Mouse (Mus musculus): ENCODE measurements at regions not wholly inside any gene's neighbourhood (a gene's known extent, or its start where the extent isn't known, plus 50 kb on each side); places are given as distances from the start of the nearest gene placed in this dataset.

GRCm38 (mm10) chr3:149178891-149179290 lies 188.5 kb upstream of the Adgrl2 start:
- no peak for DNase-seq (ENCODE audit: low spot score in 2 of 2)

DNA sequence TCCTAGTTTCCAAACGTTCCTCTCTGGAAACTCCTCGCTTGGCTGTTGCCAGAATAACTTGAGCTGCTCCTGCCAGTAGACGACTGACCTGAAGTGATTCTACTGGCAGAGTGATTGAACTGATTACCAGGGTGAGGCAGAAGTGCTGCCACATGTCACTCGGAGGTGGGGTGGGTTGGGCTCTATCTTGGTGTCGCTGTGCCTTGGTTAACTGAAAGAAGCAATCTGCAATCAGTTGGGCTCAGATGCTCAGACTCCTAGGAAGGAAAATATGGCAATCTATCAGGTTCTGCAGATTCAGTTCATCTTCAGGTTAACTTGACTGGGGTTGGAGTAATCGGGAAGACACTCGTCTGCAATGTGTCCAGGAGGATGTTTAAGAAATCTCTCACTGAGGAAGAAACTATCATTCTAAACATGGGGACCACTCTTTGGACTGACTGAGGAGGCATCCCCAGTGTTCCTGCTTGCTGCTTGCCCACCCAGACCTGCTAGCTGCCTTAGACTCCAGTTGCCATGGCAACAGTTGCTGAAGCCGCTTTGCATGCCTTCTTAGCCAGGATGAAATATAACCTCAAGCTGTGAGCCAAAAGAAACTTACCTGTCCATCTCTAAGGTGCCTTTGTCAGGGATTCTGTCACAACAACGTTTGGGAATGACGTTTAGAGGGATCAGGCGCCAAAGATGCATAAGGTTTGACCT lies 184.5 kb upstream of the Adgrl2 start:
- no peak for DNase-seq (ENCODE audit: low spot score in 2 of 2)

- no peak for DNase-seq (ENCODE audit: low spot score in 2 of 2)
These were observed 183.2 kb upstream of the Adgrl2 start for GRCm38 (mm10) chr3:149173537-149173936.

DNA sequence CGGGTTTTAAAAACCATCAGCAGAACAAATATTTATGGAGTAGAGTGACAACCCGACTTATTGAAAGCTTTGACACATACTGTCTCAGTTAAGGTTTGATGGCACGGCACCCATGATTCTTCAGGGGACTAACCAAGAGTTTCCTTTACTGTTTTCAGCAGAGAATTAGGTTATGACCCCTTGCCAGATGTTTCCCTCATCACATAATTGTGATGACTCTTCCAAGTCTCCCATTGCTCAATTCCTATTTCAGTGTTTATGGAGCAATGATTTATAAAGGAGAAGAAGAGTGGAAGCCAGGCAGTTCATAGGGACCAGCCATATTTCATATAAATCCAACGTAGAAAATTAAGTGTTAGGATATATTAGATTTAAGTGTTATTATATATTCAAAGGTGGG lies 181.4 kb upstream of the Adgrl2 start:
- DNase-seq (ENCODE audit: low spot score in 2 of 2): no peak

- no peak for DNase-seq (ENCODE audit: low spot score in 2 of 2)
These were observed 179.8 kb upstream of the Adgrl2 start for GRCm38 (mm10) chr3:149170191-149170590.

- no peak for DNase-seq (ENCODE audit: low spot score in 2 of 2)
These were observed 179.1 kb upstream of the Adgrl2 start for GRCm38 (mm10) chr3:149169442-149169841.

DNA sequence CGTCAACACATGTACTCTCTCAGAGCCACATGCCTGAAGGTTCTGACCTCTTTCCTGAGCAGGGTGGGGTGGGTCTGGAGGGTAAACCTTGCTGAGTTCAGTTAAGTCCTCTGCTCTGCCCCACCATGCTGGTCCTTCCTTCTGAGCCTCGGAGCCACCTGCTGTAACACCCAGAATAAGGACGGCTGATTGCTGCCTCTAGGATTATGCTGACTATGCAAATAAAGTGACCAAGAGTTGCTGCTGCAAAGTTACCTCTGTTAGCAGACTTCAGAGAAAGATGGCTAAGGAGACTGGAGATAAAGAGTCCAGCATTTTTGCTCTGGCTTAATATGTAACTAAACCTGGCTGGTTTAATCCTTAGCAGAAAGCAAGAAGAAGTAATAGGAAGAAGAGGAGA lies 177.6 kb upstream of the Adgrl2 start:
- DNase-seq (ENCODE audit: low spot score in 2 of 2): no peak

DNA sequence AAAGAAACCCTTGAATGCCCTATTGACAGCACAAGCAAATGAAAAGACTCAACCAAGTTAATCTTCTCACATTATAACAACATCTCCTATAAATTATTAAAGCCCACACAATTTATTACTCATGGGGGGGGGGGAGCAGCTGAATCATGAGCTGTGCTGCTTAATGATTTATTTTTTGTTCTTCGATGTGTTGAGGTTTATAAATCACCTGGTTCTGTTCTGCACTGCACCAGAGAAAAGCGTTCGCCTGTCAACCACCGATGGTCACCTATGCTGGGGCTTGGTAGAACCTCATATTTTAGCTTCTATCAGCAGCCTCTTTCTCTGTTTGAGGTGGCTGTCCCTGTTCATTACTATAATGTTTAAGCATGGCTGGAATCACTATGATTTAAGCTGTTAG lies 174.4 kb upstream of the Adgrl2 start:
- DNase-seq (ENCODE audit: low spot score in 2 of 2): no peak

GRCm38 (mm10) chr3:149163591-149163990 lies 173.2 kb upstream of the Adgrl2 start:
- no peak for DNase-seq (ENCODE audit: low spot score in 2 of 2)

DNA sequence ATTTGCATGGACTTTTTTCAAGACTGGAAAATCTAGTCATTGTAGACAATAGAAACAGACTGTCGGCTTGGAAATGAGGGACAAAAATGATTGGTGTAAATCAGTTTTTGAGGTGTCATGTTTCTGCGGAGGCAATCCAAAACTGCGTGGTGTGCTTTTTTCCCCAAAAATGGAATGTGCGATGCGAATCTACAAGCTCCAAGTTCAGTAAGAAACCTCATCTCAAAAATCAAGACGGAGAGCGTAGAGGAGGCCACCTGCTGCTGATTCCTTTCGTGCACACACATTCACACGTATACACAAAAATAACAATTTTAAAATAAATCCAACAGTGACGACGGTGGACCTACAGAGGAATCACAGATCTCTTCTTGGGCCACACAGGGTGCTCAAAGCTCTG lies 170.5 kb upstream of the Adgrl2 start:
- DNase-seq (ENCODE audit: low spot score in 2 of 2): no peak

DNA sequence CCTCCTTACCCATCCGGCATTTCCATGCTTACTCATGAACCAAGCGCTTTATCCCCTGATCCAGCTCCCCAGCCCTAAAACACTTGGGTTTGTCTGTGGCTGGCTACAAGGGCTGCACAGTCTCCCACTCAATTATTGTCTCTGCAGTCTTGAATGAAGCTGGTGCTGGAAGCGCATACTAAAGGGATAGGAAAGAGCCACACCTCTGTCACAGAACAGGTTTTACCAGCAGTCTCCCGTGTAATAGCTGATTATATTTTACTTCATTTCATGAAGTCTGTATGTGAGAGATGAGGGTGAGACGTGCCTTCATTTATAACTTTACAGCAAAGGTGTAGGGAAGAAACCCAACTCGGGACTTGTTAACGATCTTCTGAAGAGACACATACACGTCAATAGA lies 167.0 kb upstream of the Adgrl2 start:
- DNase-seq (ENCODE audit: low spot score in 2 of 2): no peak

GRCm38 (mm10) chr3:149152312-149152711 lies 162.0 kb upstream of the Adgrl2 start:
- no peak for DNase-seq (ENCODE audit: low spot score in 2 of 2)

GRCm38 (mm10) chr3:149150796-149151195 lies 160.4 kb upstream of the Adgrl2 start:
- no peak for DNase-seq (ENCODE audit: low spot score in 2 of 2)

GRCm38 (mm10) chr3:149148608-149149007 lies 158.3 kb upstream of the Adgrl2 start:
- no peak for DNase-seq (ENCODE audit: low spot score in 2 of 2)

DNA sequence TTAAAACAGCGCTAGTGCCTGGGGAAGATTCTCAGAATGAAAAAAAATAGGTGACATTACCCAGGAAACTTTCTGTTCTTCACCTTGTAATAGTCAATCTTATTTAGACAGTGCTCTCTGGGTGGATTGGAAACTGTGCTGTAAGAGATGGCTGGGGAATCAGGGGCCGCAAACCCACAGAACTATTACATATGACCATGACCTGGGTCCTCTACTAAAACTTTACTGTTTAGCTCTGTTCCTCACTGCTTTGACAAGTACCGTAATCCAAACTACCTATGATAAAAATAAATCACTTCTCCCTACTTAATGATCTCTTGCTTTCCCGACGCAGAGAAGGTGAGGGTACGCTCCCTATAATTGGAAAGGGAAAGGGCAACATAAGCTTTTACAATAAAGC lies 157.6 kb upstream of the Adgrl2 start:
- DNase-seq (ENCODE audit: low spot score in 2 of 2): no peak

GRCm38 (mm10) chr3:149146673-149147072 lies 156.3 kb upstream of the Adgrl2 start:
- no peak for DNase-seq (ENCODE audit: low spot score in 2 of 2)

- DNase-seq (ENCODE audit: low spot score in 2 of 2): no peak
These were observed 150.1 kb upstream of the Adgrl2 start for GRCm38 (mm10) chr3:149140461-149140860.

DNA sequence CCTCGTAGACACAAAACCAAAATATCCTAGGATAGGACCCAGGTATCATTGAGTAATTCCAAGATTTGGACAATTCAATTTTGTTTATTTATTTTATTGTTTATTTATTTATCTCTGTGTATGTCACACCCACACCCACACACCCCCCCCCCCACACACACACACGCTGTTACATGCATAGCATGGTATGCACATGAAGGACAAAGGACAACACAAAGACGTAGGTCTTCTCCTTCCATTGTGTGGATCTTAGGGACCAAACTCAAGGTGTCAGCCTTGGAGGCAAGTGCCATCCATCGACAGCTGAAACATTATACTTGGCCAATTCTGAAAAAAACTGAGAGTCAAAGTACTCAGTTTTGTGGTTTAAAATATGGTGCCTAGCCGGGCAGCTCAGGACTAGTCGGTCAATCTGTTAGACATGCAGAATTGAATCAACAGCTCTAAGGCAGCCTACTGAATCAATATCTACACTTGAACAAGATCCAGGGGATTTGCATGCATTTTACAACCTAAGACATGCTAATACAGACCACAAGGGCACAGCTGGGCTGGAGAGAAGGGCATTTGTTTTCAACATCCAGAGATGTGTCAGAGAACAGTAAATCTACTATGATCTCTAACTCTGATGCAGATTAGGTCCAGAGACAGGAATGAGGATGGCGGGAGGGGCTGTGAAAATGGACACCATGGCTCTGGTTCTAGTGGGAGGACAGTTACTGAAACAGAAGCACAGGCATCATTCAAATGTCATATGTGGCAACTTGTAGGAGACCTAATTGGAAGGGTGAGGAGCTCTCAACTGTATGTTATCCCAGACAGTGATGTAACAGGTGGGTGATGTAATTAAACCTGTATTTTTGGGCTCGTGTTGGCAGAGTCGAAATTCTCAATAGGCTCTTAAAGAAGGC lies 143.9 kb upstream of the Adgrl2 start:
- no peak for DNase-seq (ENCODE audit: low spot score in 2 of 2)

GRCm38 (mm10) chr3:149118806-149119205 lies 128.5 kb upstream of the Adgrl2 start:
- no peak for DNase-seq (ENCODE audit: low spot score in 2 of 2)

DNA sequence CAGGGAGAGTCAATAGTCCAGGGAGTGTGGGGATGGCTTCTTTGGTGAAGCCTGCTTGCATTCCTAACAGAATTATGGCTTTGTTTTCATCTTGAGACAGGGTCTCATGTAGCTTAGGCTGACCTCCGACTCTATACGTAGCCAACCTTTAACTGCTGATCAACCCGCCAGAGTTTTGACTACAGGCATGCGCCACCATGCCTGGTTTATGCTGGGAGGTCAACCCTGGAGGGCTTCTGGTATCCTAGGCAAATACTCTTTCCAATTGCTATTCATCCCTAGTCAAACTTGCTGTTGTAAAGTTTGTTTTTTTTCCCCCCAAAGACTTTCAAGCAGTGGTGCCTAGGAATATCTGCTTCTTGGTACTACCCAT lies 127.3 kb upstream of the Adgrl2 start:
- no peak for DNase-seq (ENCODE audit: low spot score in 2 of 2)

DNA sequence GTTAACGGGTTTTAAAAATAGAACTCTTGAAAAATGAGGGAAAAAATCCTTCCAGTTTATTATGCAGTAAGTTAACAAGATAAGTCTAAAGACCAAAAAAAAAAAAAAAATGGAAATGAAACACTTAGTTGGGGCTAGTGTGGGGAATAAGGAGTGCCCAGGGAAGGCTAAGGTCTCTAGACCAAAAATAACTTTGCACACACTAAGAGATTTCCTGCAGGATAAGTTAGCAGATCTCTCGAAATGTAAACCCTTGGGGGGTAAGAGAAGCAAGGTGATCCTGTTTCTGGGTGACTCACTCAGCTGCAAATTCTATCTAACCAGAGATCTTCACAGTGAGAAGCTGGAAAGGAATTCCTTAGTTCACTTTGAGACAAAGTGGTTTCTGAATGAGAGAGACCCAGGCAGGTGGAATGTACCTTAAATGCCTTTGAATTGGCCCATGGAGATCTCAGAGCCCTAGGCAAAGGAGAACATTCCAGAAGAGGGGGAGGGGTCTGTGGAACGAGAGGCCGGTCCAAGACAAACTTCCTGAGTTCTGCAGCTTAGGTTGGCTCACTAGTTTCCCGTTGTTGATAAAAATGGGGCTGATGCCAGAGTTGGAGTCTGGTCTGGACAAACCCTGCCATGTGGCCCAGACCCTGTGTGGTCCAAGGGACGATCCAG lies 126.8 kb upstream of the Adgrl2 start:
- DNase-seq (ENCODE audit: low spot score in 2 of 2): no peak

GRCm38 (mm10) chr3:149116604-149117003 lies 126.2 kb upstream of the Adgrl2 start:
- no peak for DNase-seq (ENCODE audit: low spot score in 2 of 2)

DNA sequence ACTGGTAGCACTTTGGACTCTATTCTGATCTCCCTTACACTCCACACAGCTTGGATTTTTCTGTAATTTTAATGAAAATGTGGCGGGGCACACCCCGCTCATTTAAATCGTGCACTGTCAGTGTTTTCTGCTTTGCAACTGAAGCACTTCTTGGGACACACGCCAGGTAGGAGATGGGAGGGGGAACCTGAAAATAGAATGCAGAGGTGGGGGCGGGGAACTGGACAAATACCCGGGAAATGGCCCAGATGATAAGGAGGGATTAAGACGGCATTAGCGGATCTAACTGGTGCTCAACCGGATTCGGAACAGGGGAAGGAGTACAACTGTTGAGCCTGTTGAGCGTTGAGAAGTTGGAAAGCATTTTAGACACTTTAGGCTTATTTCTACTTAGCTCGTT lies 125.5 kb upstream of the Adgrl2 start:
- no peak for DNase-seq (ENCODE audit: low spot score in 2 of 2)
